Mouse (Mus musculus) layer of hippocampus, adult 2 months (tissue): ENCODE results near the gene Olfr516. TPM values are rescaled to one million over a fixed set of nuclear protein-coding genes. Genes with fewer than 3 reads are reported as not detected.
"Not testable (repeated sequence)": the region's sequence is repeated elsewhere in the genome, so short reads cannot be mapped to it uniquely, and the experiment has no call there.

Experiments
- DNase-seq, 2 experiments: peaks; one replicate each; pipeline ENCODE4 v3.0.0; 2022; ENCODE audit warnings: low spot score in 2 of 2
- H3K27ac ChIP-seq: fragments of 200-600 bp; 2 replicates; pipeline ENCODE4 v1.8.1; 2022
- H3K4me3 ChIP-seq: fragments of 200-600 bp; 2 replicates; pipeline ENCODE4 v1.8.1; 2022; ENCODE audit warnings: mild to moderate bottlenecking
- CTCF ChIP-seq: fragments of 200-600 bp; conservative IDR thresholded peaks from 2 replicates; pipeline ENCODE4 v1.8.1; 2022; ENCODE audit warnings: antibody characterized with exemption, mild to moderate bottlenecking, moderate library complexity
- long read RNA-seq, 2 experiments: library from polyadenylated mRNA; stranded (forward); transcript quantifications; one replicate each; pipeline ENCODE4 v2.0.0; 2021; ENCODE audit warnings: borderline mapping rate in 2 of 2
- total RNA-seq, 2 experiments: library from RNA; stranded (reverse); gene quantifications; 2 replicates each; pipeline ENCODE4 v1.2.3; 2021

The Olfr516 gene
- total RNA-seq, result not detected
- long read RNA-seq, experiment 1, result 0 reads
- long read RNA-seq, experiment 2, result 0 reads

- DNase-seq, result no peak
- Histone ChIP-seq H3K4me3 (no peak within 1 kb of the TSS), H3K27ac (no peak within 1 kb of the TSS)
- TF ChIP-seq CTCF, result no peak
Measured at GRCm38 (mm10) chr7:108850429-108850828, at the start of gene Olfr516. TSS of gene Olfr516 (minus strand) at chr7:108850529.

DNA sequence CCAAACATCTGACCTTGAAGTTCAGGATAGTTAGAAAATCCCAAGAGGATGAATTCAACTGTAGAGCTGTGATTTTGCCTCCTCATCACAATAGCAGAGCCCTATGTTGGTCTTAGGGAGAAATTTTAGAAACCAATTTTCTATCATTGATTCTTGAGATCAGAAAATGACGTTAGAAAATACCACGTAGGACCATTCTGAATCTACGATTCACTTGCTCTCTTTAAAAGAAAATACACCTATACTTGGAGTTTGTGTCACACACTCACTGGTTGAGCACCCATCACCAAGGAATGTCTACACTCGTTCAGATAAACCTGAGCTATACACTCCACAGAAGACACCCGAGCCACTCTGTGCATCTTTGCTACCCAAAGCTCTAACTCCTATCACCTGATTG lies 44.0 kb upstream of the Olfr516 start, which contains the start of gene Olfr519:
TSS of gene Olfr519 (minus strand) at position 101 of the 400 bp plus-strand sequence.
- no peak within 1 kb of the TSS for H3K4me3 ChIP-seq
- H3K27ac ChIP-seq, result no peak within 1 kb of the TSS
- DNase-seq, result no peak
- no peak for TF ChIP-seq CTCF

DNA sequence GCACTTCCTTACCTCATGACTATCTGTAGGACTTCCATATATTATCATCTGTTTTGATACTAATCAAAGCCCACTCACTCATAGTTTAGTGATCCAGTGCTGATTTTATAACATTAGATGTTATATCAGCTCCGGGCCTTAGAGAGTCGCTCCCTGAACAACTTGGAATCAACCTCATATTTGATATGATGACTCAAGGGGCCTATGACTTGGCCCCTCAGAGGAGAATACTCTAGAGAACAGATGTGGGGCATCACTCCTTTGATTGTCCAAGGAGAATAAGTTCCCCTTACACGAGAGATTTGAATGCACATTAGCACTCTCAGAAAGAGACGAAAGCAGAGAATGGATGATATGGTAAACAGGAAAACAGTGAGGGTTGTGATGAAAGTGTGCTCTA lies 34.6 kb upstream of the Olfr516 start, which contains the start of gene Olfr518:
TSS of gene Olfr518 (minus strand) at position 101 of the 400 bp plus-strand sequence.
- no peak for DNase-seq
- TF ChIP-seq CTCF, result no peak
- H3K27ac ChIP-seq, result no peak within 1 kb of the TSS
- H3K4me3 ChIP-seq, result no peak within 1 kb of the TSS

GRCm38 (mm10) chr7:108872279-108872678 lies 21.9 kb upstream of the Olfr516 start, which contains the start of gene Olfr517:
TSS of gene Olfr517 (minus strand) at chr7:108872379.
- Histone ChIP-seq H3K4me3 (no peak within 1 kb of the TSS), H3K27ac (no peak within 1 kb of the TSS)
- TF ChIP-seq CTCF, result no peak
- no peak for DNase-seq

DNA sequence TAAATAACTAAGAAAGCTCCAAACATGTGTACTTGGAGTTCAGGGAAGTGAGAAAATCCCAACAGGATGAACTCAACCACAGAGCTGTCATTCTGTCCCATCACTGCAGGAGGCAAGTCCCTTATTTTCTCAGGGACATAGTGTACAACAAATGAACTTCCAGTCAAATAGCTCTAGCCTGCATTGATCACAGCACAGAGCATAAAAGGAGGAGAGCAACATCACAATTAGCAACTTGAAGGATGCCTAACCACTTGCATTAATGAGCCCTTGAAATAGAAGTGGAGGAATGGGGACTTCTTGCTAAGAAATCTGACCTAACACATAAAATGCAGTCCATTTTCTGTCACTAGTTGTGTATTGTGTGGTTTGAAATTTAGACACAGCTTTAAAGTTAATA lies 24.4 kb downstream of the Olfr516 start, which contains the start of gene Olfr514:
TSS of gene Olfr514 (minus strand) at position 101 of the 400 bp plus-strand sequence.
- no peak for DNase-seq
- no peak for TF ChIP-seq CTCF
- Histone ChIP-seq H3K4me3 (no peak within 1 kb of the TSS), H3K27ac (no peak within 1 kb of the TSS)

DNA sequence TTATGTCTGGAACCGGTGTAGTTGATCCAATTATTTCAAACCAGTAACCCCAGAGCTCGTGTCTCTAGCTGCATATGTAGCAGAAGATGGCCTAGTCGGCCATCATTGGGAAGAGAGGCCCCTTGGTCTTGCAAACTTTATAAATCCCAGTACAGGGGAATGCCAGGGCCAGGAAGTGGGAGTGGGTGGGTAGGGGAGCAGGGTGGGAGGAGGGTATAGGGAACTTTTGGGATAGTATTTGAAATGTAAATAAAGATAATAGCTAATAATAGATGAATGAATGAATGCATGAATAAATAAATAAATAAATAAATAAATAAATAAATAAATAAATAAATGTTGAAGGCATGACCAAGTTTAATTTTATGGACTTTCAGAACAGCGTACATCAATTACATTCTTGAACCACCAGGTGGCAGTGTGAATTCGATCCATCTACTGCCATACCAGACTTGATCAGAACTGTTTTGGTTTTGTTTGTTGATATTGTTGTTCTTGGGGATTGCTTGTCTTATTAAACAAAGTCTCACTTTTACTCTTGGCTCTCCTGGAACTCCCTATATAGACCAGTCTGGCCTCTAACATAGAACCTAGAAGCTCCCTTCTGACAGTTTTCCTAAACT lies 35.6 kb downstream of the Olfr516 start:
- H3K27ac ChIP-seq, H3K4me3 ChIP-seq: not testable (repeated sequence)
- DNase-seq, result peak; percentile 2 to 56
- TF ChIP-seq CTCF, result peak; percentile 87

DNA sequence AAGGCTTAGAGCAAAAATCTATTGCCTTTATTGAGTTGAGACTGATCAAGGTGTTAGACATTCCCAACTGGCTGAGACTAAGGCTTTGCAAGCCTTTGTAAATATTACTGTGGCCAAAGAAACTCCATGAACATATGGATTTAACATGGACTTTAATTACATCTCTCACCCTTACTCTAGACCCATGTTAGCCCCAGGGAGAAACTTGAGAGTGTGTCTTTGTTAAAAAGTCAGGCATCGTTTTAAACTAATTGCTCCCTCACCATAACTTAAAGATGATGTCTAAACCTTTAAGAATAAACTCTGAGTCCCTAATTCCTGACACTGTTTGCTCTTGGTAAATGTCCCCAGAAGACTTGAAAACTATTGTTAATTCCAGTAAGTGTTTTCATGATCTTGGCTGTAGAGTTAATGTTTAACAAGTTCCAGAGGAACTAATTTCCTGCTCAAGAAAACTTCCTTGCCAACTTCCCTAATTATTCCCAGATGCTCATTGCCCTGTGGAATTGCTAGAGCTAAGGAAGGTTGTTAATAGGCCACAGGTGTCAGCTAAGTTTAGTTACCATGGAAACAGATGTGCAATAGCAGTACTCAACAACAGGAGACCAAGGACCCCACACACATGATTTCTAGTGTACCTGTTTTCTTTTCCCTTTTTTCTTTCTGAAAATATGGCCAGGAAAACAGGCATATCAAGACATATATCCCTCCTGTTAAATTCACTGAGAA lies 53.0 kb downstream of the Olfr516 start:
- no peak for TF ChIP-seq CTCF

More for the DNA sequence above, 53.0 kb downstream of the Olfr516 start:
- Histone ChIP-seq H3K4me3 (no peak overlapping the region), H3K27ac (no peak overlapping the region)
- DNase-seq, result no peak

Other genes with a start within 250 kb of the Olfr516 start
- not detected for gene Olfr506, start 239.7 kb downstream of the Olfr516 start, total RNA-seq
- not detected for gene Olfr507, start 228.7 kb downstream of the Olfr516 start, total RNA-seq
- not detected for gene Olfr508, start 220.5 kb downstream of the Olfr516 start, total RNA-seq
- not detected for gene Olfr509, start 198.6 kb downstream of the Olfr516 start, total RNA-seq
- not detected for gene Olfr510, start 184.1 kb downstream of the Olfr516 start, total RNA-seq
- gene Olfr512, start 137.2 kb downstream of the Olfr516 start, total RNA-seq, result not detected
- gene Olfr513, start 99.6 kb downstream of the Olfr516 start, total RNA-seq, result not detected
- not detected for gene Olfr514, start 24.5 kb downstream of the Olfr516 start, total RNA-seq
- gene Olfr517, start 21.9 kb upstream of the Olfr516 start, total RNA-seq, result not detected
- not detected for gene Olfr518, start 34.5 kb upstream of the Olfr516 start, total RNA-seq
- not detected for gene Olfr519, start 43.9 kb upstream of the Olfr516 start, total RNA-seq
- under 1 TPM; 0.27 to 0.28 TPM for gene Nlrp10, start 79.6 kb upstream of the Olfr516 start, total RNA-seq
- 100 to 1,000 TPM in 1 of 2 experiments, 10 to 100 TPM in 1; 95.6 to 101 TPM for gene Eif3f, start 83.9 kb upstream of the Olfr516 start, total RNA-seq
- 100 to 1,000 TPM; 179 to 198 TPM for gene Tub, start 99.8 kb upstream of the Olfr516 start, total RNA-seq
- gene Ric3, start 232.8 kb upstream of the Olfr516 start, total RNA-seq, result 10 to 100 TPM; 69.6 to 72.0 TPM